Mouse (Mus musculus) left cerebral cortex, adult 8-10 months (tissue): ENCODE measurements around the gene Ankrd10. TPM values are rescaled to one million over a fixed set of nuclear protein-coding genes. Genes with fewer than 3 reads are reported as not detected.
"Not testable (repeated sequence)": the region's sequence is repeated elsewhere in the genome, so short reads cannot be mapped to it uniquely, and the experiment has no call there.

Source experiments
- DNase-seq, 2 experiments: peaks; one replicate each; pipeline ENCODE4 v3.0.0; 2022; ENCODE audit warnings: low spot score in 2 of 2
- total RNA-seq, 4 experiments: library from RNA; stranded (reverse); gene quantifications; 2 replicates each; pipeline ENCODE4 v1.2.4; 2022

Gene Ankrd10
- total RNA-seq = 10 to 100 TPM; 37.3 to 49.1 (median 43.7) TPM

DNA sequence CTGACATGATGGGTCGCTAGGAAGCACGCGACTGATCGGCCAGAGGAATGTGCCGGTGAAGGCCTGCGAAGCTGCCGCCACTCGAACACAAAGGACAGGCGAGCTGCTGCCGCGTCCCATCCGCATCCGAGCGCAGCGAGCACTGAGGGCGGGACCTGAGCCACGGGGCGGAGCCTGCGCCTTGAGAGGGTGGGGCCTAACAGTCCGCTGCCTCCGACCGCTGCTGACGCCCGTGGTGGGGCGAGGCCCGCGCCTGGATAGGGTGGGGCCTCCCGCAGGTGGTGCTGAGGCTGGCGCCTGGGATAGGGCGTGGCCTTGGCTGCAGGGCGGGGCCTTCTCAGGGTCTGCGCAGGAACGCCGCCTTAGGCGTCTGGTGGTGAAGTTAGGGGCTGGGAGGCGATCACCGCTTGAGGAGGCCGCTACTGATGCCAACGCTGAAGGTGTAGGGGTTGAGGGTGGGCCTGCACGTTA is at the start of gene Ankrd10:
Gene Ankrd10, minus strand, starts transcription at position 147 of the 471 bp plus-strand sequence.
- DNase-seq = peak; percentile 89 to 97

- DNase-seq = no peak
Observed at GRCm38 (mm10) chr8:11684558-11684957, 49.0 kb upstream of the Ankrd10 start.

DNA sequence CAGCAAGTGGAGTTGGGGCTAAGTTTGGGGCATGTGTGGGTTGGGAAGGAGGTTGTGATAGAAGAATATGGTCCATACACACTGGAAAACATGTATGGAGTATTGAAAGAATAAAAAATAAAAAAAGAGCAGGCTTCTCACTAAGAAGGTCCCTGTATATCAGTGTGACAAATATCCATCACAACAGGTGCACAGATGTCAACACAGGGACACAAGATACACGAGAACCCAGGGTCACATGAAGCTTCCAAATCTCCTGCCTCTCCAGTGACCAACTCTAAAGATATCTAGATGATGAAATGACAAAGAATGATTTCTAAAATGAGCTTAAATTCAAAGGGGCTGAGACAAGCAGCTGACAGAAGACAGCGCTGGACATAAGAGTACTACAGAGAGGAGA is 32.8 kb upstream of the Ankrd10 start:
- no peak for DNase-seq

GRCm38 (mm10) chr8:11666023-11666716 is 30.6 kb upstream of the Ankrd10 start:
- not testable (repeated sequence) for DNase-seq

- no peak for DNase-seq
Observed at GRCm38 (mm10) chr8:11661969-11662368, 26.4 kb upstream of the Ankrd10 start.

DNA sequence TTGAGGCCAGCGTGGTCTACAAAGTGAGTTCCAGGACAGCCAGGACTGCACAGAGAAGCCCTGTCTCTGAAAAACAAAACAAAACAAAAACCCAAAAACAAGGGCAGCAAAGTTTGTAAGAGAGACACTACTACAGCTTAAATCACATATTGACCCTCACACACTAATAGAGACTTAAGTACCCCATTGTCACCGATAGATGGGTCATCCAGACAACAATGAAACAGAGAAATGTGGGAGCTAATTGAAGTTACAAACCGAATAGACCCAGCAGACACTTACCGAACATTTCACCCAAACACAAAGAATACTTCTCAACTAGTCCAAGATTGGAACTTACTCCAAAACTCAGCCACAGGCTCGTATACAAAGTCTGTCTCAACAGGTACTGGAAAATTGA is 14.5 kb upstream of the Ankrd10 start:
- no peak for DNase-seq

- DNase-seq = no peak
Observed at GRCm38 (mm10) chr8:11643123-11643522, 7.6 kb upstream of the Ankrd10 start.

- no peak for DNase-seq
Observed at GRCm38 (mm10) chr8:11640606-11641005, 5.0 kb upstream of the Ankrd10 start.

DNA sequence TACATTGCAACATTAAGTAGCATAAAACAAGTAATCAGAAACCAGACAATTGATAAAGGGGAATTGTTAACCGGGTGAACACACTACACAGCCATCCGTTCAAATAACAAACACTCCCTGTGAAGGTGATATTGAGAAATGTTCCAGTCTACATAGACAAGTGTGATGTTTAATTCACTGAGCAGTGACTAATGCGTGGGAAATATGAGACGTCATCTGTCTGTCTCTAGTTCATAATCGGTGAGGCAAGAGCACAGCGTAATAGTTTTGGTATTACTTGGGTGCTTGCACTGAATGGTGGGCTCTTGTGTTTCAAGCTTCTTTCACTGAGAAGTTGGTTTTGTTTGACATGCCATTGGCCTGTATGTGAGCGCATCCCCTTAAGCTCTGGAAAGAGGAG is 2.0 kb upstream of the Ankrd10 start:
- no peak for DNase-seq

DNA sequence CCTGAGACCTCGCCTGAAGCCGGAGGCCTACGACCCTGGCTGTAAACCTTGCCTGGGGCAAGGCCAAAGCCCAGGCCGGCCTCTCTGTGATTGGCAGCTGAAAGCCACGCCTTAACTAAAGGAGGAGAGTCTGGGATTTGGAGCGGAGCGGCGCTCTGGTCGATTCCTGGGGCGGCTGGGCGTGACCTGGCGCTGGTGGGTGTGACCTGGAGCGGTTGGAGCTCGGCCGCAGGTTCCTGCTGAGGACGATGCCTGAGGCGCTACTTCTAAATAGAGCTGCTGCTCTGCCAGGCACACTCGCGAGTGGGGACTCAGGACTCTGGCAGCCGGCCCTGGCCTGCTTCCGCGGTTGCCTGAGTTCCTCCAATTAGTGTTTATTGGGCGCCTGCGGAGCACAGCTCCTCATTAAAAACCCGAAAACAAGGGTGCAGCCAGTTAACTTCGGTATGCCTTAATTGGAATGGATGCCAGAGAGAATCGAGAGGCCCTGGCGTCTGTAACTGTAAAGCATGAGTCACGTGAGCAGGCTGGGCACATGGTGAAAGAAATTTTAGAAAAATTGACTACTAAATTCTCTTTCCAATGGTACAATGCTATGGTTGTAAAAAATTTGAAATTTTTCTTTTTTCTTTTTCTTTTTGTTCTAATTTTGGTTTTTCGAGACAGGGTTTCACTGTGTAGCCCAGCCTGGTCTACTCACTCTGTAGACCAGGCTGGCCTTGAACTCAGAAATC is 934 bp upstream of the Ankrd10 start:
- peak; percentile 65 to 87 for DNase-seq

DNA sequence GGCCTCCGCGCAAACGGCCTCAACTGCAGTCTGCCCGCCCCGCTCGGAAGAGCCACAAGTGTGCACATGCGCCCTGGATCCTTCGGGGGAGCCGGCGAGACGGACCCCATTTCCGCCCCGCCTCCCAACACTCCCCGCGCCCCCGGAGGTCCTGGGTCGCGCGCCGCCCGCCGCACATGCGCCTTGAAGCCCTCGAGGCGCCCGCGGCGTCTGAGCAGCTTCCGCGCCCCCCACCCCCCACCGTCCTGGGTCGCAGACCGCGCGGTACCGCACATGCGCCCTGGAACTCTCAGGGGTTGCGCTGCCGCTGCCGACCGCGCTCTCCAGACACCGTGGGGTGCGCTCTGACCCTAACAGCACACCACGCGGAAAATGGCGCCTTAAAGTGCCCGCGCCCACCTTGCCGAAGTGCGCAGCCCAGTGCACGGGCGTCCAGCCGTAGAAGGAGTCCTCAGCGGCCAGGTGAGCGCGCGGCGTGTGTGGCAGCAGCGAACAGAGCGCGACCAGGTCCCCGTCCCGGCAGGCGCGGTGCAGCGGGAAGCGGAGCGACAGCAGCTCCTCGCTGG is 462 bp downstream of the Ankrd10 start:
- peak; percentile 58 to 78 for DNase-seq

DNA sequence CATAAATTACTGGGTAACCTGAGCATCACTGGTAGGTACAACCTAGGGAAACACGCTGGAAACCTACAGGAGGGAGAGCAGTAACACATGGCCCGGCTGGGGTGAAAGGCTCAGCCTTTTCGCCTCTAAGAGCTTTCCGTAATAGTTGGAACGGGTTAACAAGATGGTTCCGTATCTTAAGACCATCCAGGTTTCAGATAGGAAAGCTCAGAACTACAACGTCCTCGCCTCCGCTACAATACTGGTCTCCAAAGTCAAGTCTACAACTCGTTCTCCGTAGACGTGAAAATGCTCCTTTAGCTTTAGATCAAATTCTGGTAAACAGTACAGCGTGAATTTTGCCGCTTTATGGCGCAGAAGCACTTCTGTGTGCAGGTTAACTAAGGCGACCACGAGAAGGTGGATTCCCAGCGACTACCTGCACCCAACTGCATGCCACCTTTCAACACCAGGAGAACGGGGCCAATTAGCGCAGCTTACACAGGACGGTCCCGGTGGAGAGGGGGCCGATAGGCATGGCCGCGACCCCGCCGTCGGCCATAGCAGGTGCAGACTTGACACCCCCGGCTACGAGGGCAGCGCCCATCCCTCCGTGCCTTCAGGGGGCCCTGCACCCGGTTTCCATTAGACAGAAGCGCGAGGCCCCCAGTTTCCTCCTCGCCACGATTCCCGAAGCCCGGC is 1.1 kb downstream of the Ankrd10 start:
- no peak for DNase-seq

- DNase-seq = no peak
Observed at GRCm38 (mm10) chr8:11633414-11633813, 2.1 kb downstream of the Ankrd10 start.

DNA sequence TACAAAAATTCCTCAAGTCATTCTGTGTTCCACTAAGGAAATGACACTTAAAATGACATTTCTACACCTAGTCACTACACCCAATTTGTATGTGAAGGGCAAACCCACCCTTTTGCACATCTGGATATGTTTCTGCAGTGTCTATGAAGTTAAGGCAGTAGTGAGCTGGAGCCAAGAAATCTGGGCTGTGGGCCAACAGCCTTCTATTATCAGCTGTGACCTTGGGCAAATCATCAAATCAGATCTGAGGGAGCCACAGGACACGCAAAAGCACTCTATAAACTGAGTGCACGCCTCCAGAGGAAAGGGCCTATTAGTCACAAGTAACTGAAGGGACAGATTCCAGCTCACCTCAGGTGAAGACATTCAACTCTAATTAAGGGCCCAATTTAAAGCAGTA is 3.2 kb downstream of the Ankrd10 start:
- no peak for DNase-seq

GRCm38 (mm10) chr8:11629206-11629605 is 6.4 kb downstream of the Ankrd10 start:
- DNase-seq = no peak

GRCm38 (mm10) chr8:11628506-11629132 is 6.9 kb downstream of the Ankrd10 start:
- DNase-seq = peak; percentile 30 to 68

- DNase-seq = no peak
Observed at GRCm38 (mm10) chr8:11627717-11628116, 7.8 kb downstream of the Ankrd10 start.

GRCm38 (mm10) chr8:11625084-11625483 is 10.5 kb downstream of the Ankrd10 start:
- no peak for DNase-seq

DNA sequence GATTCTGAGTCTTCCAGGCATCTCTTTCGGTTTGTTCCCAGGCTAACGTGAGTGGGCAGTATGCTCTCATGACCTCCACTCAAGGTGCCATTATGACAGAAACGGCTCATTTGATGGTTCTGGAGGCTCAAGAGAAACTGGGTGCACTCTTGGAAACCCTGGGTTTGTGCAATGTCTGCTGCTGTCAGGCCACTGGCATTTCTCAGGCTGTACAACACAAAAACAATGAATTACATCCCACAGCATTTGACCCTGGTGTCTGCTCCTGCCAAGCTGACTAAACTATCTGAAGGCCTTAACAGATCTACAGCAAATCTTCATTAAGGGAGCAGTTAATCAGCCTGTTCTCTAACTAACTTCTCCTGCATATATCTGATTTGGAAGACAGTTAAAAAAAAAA is 16.5 kb downstream of the Ankrd10 start:
- no peak for DNase-seq

GRCm38 (mm10) chr8:11618063-11618462 is 17.5 kb downstream of the Ankrd10 start:
- DNase-seq = no peak

DNA sequence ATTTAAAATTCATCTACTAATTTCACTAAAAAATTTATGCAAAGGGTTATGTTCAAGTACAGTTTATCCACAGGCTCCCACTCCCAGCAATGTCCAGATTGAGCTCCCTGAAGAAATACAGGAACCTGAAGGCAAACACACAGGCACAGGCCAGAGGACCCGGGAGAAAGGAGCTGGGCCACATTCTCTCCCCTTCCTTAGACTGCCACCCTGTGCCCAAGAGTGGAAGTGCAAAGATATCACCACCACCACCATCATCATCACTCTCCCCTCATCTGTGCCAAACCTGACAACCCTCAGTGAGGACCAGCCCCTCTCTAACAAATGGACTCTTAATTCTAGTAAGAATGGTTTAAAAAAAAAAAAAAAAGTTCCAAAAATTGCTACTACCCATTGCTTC is 19.3 kb downstream of the Ankrd10 start:
- DNase-seq = peak in 1 of 2 experiments; percentile 32
